Mouse (Mus musculus): ENCODE measurements at regions not wholly inside any gene's neighbourhood (a gene's known extent, or its start where the extent isn't known, plus 50 kb on each side); places are given as distances from the start of the nearest gene placed in this dataset.

GRCm38 (mm10) chr3:149273993-149274692, 283.8 kb upstream of the Adgrl2 start:
- TF ChIP-seq GATA4 (IDR thresholded peaks at IDR 0.05; ENCODE audit: insufficient replicate concordance, low read length) = peak; percentile 29; the same call in 1 of the 2 replicates

GRCm38 (mm10) chr3:149270459-149270858, 280.1 kb upstream of the Adgrl2 start:
- no peak for TF ChIP-seq GATA4 (IDR thresholded peaks at IDR 0.05; ENCODE audit: insufficient replicate concordance, low read length)

GRCm38 (mm10) chr3:149262332-149262970, 272.1 kb upstream of the Adgrl2 start:
- TF ChIP-seq GATA4 (IDR thresholded peaks at IDR 0.05; ENCODE audit: insufficient replicate concordance, low read length) = peak; percentile 66; the same call in 1 of the 2 replicates

- no peak for TF ChIP-seq GATA4 (IDR thresholded peaks at IDR 0.05; ENCODE audit: insufficient replicate concordance, low read length)
These were observed 271.4 kb upstream of the Adgrl2 start for GRCm38 (mm10) chr3:149261764-149262163.

GRCm38 (mm10) chr3:149258826-149259225, 268.5 kb upstream of the Adgrl2 start:
- no peak for TF ChIP-seq GATA4 (IDR thresholded peaks at IDR 0.05; ENCODE audit: insufficient replicate concordance, low read length)

GRCm38 (mm10) chr3:149256891-149257290, 266.5 kb upstream of the Adgrl2 start:
- no peak for TF ChIP-seq GATA4 (IDR thresholded peaks at IDR 0.05; ENCODE audit: insufficient replicate concordance, low read length)

- TF ChIP-seq GATA4 (IDR thresholded peaks at IDR 0.05; ENCODE audit: insufficient replicate concordance, low read length) = no peak
These were observed 262.7 kb upstream of the Adgrl2 start for GRCm38 (mm10) chr3:149253080-149253479.

GRCm38 (mm10) chr3:149252144-149252543, 261.8 kb upstream of the Adgrl2 start:
- TF ChIP-seq GATA4 (IDR thresholded peaks at IDR 0.05; ENCODE audit: insufficient replicate concordance, low read length) = no peak

GRCm38 (mm10) chr3:149247626-149247987, 257.3 kb upstream of the Adgrl2 start:
- no peak for TF ChIP-seq GATA4 (IDR thresholded peaks at IDR 0.05; ENCODE audit: insufficient replicate concordance, low read length)

GRCm38 (mm10) chr3:149246935-149247625, 256.7 kb upstream of the Adgrl2 start:
- TF ChIP-seq GATA4 (IDR thresholded peaks at IDR 0.05; ENCODE audit: insufficient replicate concordance, low read length) = no peak

GRCm38 (mm10) chr3:149239664-149240063, 249.3 kb upstream of the Adgrl2 start:
- TF ChIP-seq GATA4 (IDR thresholded peaks at IDR 0.05; ENCODE audit: insufficient replicate concordance, low read length) = no peak

GRCm38 (mm10) chr3:149238076-149238475, 247.7 kb upstream of the Adgrl2 start:
- no peak for TF ChIP-seq GATA4 (IDR thresholded peaks at IDR 0.05; ENCODE audit: insufficient replicate concordance, low read length)

GRCm38 (mm10) chr3:149235183-149235582, 244.8 kb upstream of the Adgrl2 start:
- TF ChIP-seq GATA4 (IDR thresholded peaks at IDR 0.05; ENCODE audit: insufficient replicate concordance, low read length) = no peak

- no peak; the same call in 1 of the 2 replicates for TF ChIP-seq GATA4 (IDR thresholded peaks at IDR 0.05; ENCODE audit: insufficient replicate concordance, low read length)
These were observed 243.4 kb upstream of the Adgrl2 start for GRCm38 (mm10) chr3:149233691-149234131.

GRCm38 (mm10) chr3:149233191-149233641, 242.9 kb upstream of the Adgrl2 start:
- TF ChIP-seq GATA4 (IDR thresholded peaks at IDR 0.05; ENCODE audit: insufficient replicate concordance, low read length) = no peak

- TF ChIP-seq GATA4 (IDR thresholded peaks at IDR 0.05; ENCODE audit: insufficient replicate concordance, low read length) = no peak
These were observed 241.0 kb upstream of the Adgrl2 start for GRCm38 (mm10) chr3:149231346-149231745.
